Mouse (Mus musculus) testis, adult 2 months (tissue): ENCODE data around the gene Ostc.

ENCODE experiments used
- CTCF ChIP-seq: fragments of 200-500 bp; IDR thresholded peaks from 2 replicates; pipeline ENCODE4 v1.5.1; 2012; ENCODE audit warnings: low read depth, mild to moderate bottlenecking, inconsistent platforms, low read length, moderate library complexity; ENCODE audit not compliant: control insufficient read depth, insufficient read depth, insufficient replicate concordance
- POLR2A ChIP-seq: fragments of 200-500 bp; IDR thresholded peaks from 2 replicates; pipeline ENCODE4 v1.6.1; 2012; ENCODE audit warnings: low read depth, mild to moderate bottlenecking, inconsistent platforms, low read length, moderate library complexity; ENCODE audit not compliant: control insufficient read depth

DNA sequence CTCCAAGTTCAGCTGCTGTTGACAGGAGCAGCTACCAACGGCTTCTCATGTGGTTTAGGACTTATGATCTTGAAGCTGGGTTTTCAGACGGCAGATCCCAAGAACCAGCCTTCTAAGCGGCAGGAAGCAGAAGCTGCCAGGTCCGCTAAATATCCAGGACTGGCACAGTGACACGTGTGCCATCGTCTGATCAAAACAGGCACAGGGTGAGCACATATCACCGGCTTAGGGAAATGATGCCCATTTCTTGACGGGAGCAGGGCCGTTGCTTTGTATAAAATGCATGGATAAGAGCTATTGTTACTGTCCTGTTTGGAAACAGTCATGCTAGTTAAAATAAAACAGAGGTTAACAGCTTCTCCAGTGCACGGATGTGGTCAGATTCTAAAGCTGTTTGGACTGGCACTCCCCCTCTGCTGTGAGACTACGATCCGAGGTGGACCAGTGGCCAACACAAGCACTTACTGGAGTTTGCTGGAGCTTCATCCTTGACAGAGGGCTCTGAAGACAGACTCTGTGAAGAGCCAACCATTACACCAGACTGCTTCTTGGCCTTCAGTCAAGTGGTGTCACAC lies 17.6 kb downstream of the Ostc start:
- no peak for TF ChIP-seq CTCF
- TF ChIP-seq POLR2A: no peak
